Mouse (Mus musculus) olfactory bulb, adult 2 months (tissue): ENCODE results near the gene Srrm2.

ENCODE experiments used
- CTCF ChIP-seq: fragments of 200-500 bp; IDR thresholded peaks from 2 replicates; pipeline ENCODE4 v1.5.1; 2012; ENCODE audit warnings: low read depth, mild to moderate bottlenecking, low read length, moderate library complexity; ENCODE audit not compliant: insufficient read depth
- POLR2A ChIP-seq: fragments of 200-500 bp; IDR thresholded peaks from 2 replicates; pipeline ENCODE4 v1.6.1; 2012; ENCODE audit warnings: mild to moderate bottlenecking, low read depth, low read length, moderate library complexity; ENCODE audit not compliant: insufficient read depth

- TF ChIP-seq CTCF: no peak
- TF ChIP-seq POLR2A: peak; percentile 40; the same call in 1 of the 2 replicates
Measured at GRCm38 (mm10) chr17:23786510-23786931, 3.8 kb upstream of the Srrm2 start.
